Mouse (Mus musculus) brown adipose tissue, adult 24 weeks (tissue): ENCODE measurements at regions not wholly inside any gene's neighbourhood (a gene's known extent, or its start where the extent isn't known, plus 50 kb on each side); places are given as distances from the start of the nearest gene placed in this dataset.

Experiments
- H3K27ac ChIP-seq: fragments of 200-500 bp; replicated peaks from 2 replicates; pipeline ENCODE4 v1.5.1; 2012; ENCODE audit warnings: low read depth, mild to moderate bottlenecking, low read length
- H3K4me1 ChIP-seq: fragments of 200-500 bp; 2 replicates; pipeline ENCODE4 v1.6.1; 2012; ENCODE audit warnings: low read length, mixed read lengths; ENCODE audit not compliant: control insufficient read depth, insufficient read depth, insufficient read length
- H3K4me3 ChIP-seq: fragments of 200-500 bp; 2 replicates; pipeline ENCODE4 v1.5.1; 2012; ENCODE audit warnings: low read depth, mild to moderate bottlenecking, low read length, moderate library complexity; ENCODE audit not compliant: insufficient read depth

- H3K27ac ChIP-seq: no peak overlapping the region
- H3K4me3 ChIP-seq: no peak overlapping the region
- peaks cover 10% of the 10 kb centered on the region; the same call in 1 of the 2 replicates for H3K4me1 ChIP-seq
Observed at GRCm38 (mm10) chr6:67138302-67139011, 99.5 kb upstream of the Serbp1 start.

GRCm38 (mm10) chr6:67137482-67137881 is 100.2 kb upstream of the Gadd45a start:
- Histone ChIP-seq H3K4me3 (no peak overlapping the region), H3K27ac (no peak overlapping the region), H3K4me1 (peaks cover 10% of the 10 kb centered on the region; the same call in 1 of the 2 replicates)

DNA sequence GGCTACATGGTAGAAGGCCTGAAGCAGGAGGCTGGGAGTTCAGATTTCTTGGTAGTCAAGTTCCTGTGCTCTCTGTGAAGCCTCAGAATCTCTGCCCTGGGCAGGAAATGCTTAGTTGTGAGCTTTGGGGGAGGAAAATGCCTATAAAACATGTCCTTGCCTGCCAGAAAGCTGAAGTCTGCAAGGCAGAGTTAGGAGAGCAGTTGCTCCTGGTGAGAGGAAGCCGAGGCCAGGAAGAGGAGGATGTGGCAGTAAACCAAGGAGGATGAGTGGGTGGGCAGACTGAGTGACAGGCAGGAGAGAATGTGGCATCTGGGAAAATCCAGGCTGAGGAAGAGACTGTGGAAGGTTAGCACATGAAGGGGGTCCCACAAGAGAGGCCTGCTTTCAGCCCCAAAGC is 97.7 kb upstream of the Gadd45a start:
- peaks cover 6% of the 10 kb centered on the region; the same call in 1 of the 2 replicates for H3K4me1 ChIP-seq
- no peak overlapping the region for H3K4me3 ChIP-seq
- no peak overlapping the region for H3K27ac ChIP-seq

- peaks cover 9% of the 10 kb centered on the region for H3K4me1 ChIP-seq
- H3K4me3 ChIP-seq: no peak overlapping the region
Observed at GRCm38 (mm10) chr6:67130540-67131301, 93.5 kb upstream of the Gadd45a start.

GRCm38 (mm10) chr6:67129626-67130025 is 92.4 kb upstream of the Gadd45a start:
- H3K4me3 ChIP-seq: no peak overlapping the region
- H3K4me1 ChIP-seq: peaks cover 9% of the 10 kb centered on the region
- H3K27ac ChIP-seq: no peak overlapping the region

More at GRCm38 (mm10) chr6:67130540-67131301, 93.5 kb upstream of the Gadd45a start:
- no peak overlapping the region for H3K27ac ChIP-seq

DNA sequence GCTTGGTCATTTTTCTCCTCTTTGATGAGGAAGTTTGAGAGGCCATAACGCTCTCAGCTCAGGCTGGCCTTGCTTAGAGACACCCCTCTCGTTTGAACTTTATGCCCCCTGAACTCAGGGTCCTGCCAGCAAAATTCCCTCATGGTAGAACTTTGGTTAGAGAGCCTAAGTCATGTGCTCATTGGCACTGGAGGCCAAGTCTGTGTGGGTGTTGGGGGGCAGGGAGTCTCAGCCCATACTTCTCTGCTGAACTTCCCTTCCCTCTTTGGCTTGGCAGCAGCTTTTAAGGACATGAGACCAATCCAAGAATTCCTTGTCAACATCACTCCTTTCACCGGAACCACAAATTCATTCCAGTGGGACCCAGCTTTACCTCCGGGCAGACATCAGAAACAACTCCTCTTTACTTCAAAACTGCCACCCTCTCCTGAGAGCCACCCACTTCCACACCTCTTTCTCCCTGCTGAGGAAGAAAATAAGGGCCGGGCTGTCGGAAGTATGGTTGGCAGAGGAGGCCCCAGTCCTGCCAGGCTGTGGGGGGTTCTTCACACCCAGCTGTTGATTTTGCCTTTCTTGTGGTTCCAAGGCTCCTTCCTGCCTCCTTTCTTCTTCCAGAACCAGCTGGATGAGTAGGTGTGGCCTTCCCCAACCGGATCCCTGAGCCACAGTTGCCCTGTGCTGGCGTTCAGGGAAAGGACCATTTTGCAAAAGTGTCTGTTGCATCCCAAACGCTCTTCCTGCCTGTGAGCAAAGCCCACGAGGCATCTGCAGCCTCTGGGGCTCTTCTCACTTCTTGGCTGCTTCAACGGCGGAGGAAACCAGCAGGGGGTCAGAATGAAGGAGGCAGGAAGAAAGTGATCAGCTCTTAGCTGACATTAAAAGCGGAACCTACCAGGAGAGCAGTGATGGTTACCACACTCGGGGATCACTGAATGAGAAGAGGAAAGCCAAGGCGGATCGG is 91.5 kb upstream of the Gadd45a start:
- no peak overlapping the region for H3K4me3 ChIP-seq
- H3K27ac ChIP-seq: 0 out of 2 replicates have a peak overlapping the region, but pooled peaks have one; percentile 8
- H3K4me1 ChIP-seq: peaks cover 9% of the 10 kb centered on the region

GRCm38 (mm10) chr6:67127727-67128126 is 90.5 kb upstream of the Gadd45a start:
- Histone ChIP-seq H3K27ac (no peak overlapping the region), H3K4me3 (no peak overlapping the region)

GRCm38 (mm10) chr6:67125715-67126312 is 88.6 kb upstream of the Gadd45a start:
- Histone ChIP-seq H3K27ac (no peak overlapping the region), H3K4me3 (no peak overlapping the region), H3K4me1 (peaks cover 9% of the 10 kb centered on the region)

More at GRCm38 (mm10) chr6:67127727-67128126, 90.5 kb upstream of the Gadd45a start:
- peaks cover 9% of the 10 kb centered on the region for H3K4me1 ChIP-seq

- no peak overlapping the region for H3K4me3 ChIP-seq
- H3K27ac ChIP-seq: no peak overlapping the region
- H3K4me1 ChIP-seq: peaks cover 7% of the 10 kb centered on the region
Observed at GRCm38 (mm10) chr6:67124089-67124488, 86.8 kb upstream of the Gadd45a start.

DNA sequence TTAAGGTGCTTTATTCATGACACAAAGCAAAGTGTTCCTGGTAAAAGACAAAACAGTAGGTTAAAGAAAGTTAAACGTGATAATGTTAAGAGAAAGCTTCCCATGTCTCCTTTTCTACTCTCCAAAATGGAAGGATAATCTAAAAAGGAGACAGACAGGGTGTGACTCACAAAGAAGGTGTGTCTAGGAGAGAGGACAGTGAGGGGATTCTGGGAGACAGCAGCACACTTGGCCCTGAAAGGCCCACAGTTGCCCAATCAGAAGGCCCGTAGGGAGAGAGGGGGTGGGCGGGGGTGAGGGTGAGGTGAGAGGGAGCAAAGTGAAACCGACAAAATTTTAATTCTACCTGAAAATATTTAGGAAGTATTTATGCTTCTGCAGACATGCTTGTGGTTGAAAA is 85.8 kb upstream of the Gadd45a start:
- no peaks in the 10 kb centered on the region for H3K4me1 ChIP-seq
- no peak overlapping the region for H3K4me3 ChIP-seq
- H3K27ac ChIP-seq: no peak overlapping the region

DNA sequence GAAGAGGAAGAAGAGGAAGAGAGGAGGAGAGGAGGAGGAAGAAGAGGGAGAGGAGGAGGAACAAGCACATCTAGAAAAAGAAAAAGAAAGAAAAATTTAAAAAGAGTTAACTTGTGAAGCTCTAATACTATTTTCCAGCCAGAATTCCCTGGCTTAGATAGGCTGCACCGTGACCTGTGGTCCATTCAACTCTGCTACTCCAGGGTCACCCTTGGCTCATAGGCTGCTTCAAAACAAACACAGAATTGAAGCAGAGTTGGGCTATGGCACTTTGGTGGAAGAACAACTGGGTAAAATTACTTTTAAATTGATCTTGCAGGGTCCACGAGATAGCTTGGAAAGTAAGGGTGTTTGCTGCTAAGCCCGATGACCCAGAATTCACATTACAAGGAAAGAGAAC is 79.0 kb upstream of the Gadd45a start:
- Histone ChIP-seq H3K27ac (no peak overlapping the region), H3K4me3 (no peak overlapping the region), H3K4me1 (no peaks in the 10 kb centered on the region; the same call in 1 of the 2 replicates)

- Histone ChIP-seq H3K4me1 (no peaks in the 10 kb centered on the region; the same call in 1 of the 2 replicates), H3K27ac (no peak overlapping the region), H3K4me3 (no peak overlapping the region)
Observed at GRCm38 (mm10) chr6:67115505-67116303, 78.4 kb upstream of the Gadd45a start.

DNA sequence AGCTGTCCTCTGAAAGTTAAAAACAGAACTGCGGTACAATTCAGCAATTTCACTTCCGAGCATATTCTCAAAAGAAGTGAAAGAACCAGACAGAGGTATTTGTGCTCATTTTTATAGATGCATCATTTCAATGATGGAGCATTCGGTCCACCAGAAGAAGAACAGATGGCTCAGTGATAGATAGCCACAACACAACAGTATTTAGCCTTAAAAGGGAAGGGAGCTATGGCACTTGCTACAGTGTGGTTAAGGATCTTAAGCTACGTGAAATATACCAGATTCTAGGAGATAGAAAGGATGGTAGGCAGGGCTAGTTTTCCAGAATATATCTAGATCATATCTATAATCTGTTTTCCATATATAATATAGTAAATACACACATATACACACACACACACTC is 77.5 kb upstream of the Gadd45a start:
- H3K27ac ChIP-seq: no peak overlapping the region
- H3K4me3 ChIP-seq: no peak overlapping the region
- no peaks in the 10 kb centered on the region; the same call in 1 of the 2 replicates for H3K4me1 ChIP-seq
